Mouse (Mus musculus) brown adipose tissue, adult 24 weeks (tissue): ENCODE measurements around the gene AC134908.4. TPM values are rescaled to one million over a fixed set of nuclear protein-coding genes. Genes with fewer than 3 reads are reported as not detected.

Experiments used
- H3K27ac ChIP-seq: fragments of 200-500 bp; replicated peaks from 2 replicates; pipeline ENCODE4 v1.5.1; 2012; ENCODE audit warnings: low read depth, mild to moderate bottlenecking, low read length
- H3K4me1 ChIP-seq: fragments of 200-500 bp; 2 replicates; pipeline ENCODE4 v1.6.1; 2012; ENCODE audit warnings: low read length, mixed read lengths; ENCODE audit not compliant: control insufficient read depth, insufficient read depth, insufficient read length
- H3K4me3 ChIP-seq: fragments of 200-500 bp; 2 replicates; pipeline ENCODE4 v1.5.1; 2012; ENCODE audit warnings: low read depth, mild to moderate bottlenecking, low read length, moderate library complexity; ENCODE audit not compliant: insufficient read depth
- polyA plus RNA-seq: library from polyadenylated mRNA; stranded (reverse); fragments of >200 nt; gene quantifications from 2 replicates; pipeline ENCODE4 v1.2.4, GENCODE M21; 2012; ENCODE audit not compliant: missing spikeins, insufficient read depth, insufficient read length

The AC134908.4 gene
- polyA plus RNA-seq, 1 experiment, result not detected

DNA sequence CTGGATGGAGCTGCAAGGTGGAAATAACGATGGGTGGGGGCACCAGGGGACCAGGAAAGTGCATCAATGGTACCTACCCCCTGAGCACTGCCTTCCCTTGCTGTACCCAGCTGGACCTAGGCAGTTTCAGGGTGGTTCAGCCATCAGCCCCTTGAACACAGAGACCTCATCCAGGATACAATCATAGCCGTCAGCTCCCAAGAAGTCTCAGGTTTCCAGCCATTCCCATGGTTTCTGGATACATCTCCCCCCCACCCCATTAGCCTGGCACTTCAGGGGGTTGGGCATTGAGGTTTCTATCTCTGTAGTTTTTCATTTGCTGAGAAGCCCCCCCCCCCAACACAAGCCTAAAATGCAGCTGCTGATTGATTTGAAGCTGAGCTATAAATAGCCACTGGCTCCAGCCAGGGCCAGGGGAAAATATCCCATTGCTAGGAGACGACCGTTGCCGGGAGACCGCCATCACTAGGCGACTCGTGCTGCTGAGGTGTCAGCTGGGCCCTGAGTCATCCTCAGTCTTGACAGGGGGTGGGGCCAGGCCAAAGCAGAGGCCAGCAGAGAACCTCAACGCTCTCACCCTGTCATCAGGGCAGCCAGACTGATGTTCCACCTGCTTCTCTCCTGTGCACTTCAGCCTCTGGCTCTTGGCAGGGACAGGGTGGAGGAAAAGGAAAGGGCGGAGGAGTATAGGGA, 7.5 kb upstream of the AC134908.4 start:
- Histone ChIP-seq H3K4me1 (no peaks in the 10 kb centered on the region), H3K27ac (no peak overlapping the region), H3K4me3 (no peak overlapping the region)

DNA sequence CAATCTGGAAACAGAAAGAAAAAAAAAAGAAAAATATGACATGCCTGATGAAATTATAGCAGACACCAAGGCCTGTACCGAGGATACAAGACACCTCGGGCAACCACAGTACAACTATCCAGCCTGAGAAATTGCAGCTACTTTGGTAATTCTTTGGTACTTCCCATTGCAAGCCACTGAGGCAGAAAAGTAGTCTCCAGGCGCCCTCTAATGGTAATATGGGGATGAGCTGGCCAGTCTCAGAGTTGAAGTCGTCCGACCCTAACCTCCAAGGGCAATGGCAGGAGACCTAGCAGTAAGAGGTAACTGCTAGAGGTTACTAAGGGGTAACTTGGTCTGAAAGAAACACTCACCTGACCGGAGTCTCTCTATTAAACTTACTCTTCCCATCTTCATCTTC, 5.6 kb upstream of the AC134908.4 start:
- Histone ChIP-seq H3K4me3 (no peak overlapping the region), H3K27ac (no peak overlapping the region), H3K4me1 (no peaks in the 10 kb centered on the region; the same call in 1 of the 2 replicates)

DNA sequence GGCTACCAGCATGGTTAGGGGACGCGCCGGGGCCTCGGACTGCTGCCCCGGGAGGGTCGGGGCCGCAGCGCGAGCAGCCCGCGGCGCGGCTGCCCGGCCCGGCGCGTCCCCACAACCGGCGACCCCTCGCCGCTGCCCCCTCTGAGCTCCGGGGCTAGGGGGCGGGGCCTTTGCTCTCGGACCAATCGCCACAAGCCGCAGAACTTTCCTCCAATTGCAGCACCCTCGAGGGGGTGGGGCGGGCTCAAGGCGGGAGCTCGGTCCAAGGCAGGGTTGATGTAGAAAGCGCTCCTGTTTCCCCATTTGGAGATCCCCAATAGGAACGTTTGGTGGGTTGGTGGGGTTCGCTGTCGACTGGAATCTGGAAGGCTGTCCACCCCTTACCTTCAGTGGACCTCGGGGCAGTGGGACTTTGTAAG, 1.5 kb upstream of the AC134908.4 start, which contains the start of gene Metrn:
TSS of gene Metrn (minus strand) at position 186 of the 419 bp plus-strand sequence.
- Histone ChIP-seq H3K4me1 (peaks cover 7% of the 10 kb centered on the region), H3K27ac (no peak within 1 kb of the TSS), H3K4me3 (peak within 1 kb of the TSS; percentile 75)

DNA sequence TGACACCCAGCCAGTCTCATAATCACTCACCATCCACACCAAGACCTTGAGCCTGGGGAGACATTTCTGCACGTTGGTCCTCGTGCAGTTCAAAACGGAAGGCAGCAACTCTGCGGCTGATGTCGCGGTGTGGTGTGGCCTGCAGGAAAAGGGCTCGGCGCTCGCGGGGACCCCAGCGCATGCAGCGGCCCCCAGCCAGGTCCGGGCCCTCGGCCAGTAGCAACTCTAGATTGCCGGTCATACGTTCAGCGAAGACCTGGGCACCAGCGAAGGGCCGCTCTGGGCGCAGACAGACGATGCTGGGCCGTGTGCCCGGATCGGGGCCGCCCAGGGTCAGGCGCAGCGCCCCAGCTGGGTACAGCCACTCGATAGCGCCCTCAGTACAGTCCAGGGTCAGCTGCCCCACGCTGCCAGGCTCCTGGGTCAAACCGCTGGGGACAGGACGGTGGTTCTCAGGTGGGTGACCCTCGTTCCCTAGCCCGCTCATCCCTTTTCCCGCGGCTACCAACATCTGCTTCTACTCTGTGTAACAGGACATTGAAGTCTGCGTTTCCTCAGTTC, 832 bp upstream of the AC134908.4 start:
- Histone ChIP-seq H3K27ac (no peak overlapping the region), H3K4me3 (peak overlapping the region; percentile 75), H3K4me1 (peaks cover 10% of the 10 kb centered on the region)

- Histone ChIP-seq H3K4me3 (no peak overlapping the region), H3K27ac (no peak overlapping the region), H3K4me1 (peaks cover 11% of the 10 kb centered on the region)
Measured at GRCm38 (mm10) chr17:25794998-25795397, 461 bp downstream of the AC134908.4 start.

DNA sequence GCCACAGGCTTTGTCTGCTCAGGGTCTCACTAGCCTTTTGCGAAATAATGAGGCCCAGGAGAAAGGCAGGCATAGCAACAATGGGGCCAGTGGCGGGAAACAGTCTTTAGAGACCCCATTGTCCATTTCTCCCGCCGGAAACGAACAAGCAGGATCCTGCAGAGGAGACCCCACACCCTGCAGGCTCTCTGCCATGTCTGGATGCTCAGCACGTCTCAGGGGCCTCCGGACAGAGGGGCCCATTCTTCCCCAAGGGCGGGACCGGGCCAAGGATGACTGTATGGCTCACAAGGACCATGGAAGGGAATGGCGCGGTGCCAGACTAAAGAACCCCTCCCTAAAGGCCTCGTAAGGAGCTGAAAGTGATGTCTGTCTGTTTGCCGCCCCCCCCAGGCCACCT, 1.3 kb downstream of the AC134908.4 start:
- no peak overlapping the region for H3K4me3 ChIP-seq
- H3K27ac ChIP-seq, result no peak overlapping the region
- peaks cover 11% of the 10 kb centered on the region for H3K4me1 ChIP-seq

GRCm38 (mm10) chr17:25792615-25793014, 2.8 kb downstream of the AC134908.4 start, which contains the start of gene Fam173a:
Gene Fam173a (minus strand): TSS chr17:25792901.
- peak within 1 kb of the TSS; percentile 67 for H3K27ac ChIP-seq
- H3K4me1 ChIP-seq, result peaks cover 11% of the 10 kb centered on the region
- peak within 1 kb of the TSS; percentile 70 for H3K4me3 ChIP-seq

- H3K4me3 ChIP-seq, result peak overlapping the region; percentile 70
- H3K4me1 ChIP-seq, result peaks cover 11% of the 10 kb centered on the region
- peak overlapping the region; percentile 67 for H3K27ac ChIP-seq
Measured at GRCm38 (mm10) chr17:25791843-25792527, 3.5 kb downstream of the AC134908.4 start.

- peak overlapping the region; percentile 70 for H3K4me3 ChIP-seq
- peaks cover 11% of the 10 kb centered on the region for H3K4me1 ChIP-seq
- H3K27ac ChIP-seq, result no peak overlapping the region
Measured at GRCm38 (mm10) chr17:25791320-25791842, 4.1 kb downstream of the AC134908.4 start.

DNA sequence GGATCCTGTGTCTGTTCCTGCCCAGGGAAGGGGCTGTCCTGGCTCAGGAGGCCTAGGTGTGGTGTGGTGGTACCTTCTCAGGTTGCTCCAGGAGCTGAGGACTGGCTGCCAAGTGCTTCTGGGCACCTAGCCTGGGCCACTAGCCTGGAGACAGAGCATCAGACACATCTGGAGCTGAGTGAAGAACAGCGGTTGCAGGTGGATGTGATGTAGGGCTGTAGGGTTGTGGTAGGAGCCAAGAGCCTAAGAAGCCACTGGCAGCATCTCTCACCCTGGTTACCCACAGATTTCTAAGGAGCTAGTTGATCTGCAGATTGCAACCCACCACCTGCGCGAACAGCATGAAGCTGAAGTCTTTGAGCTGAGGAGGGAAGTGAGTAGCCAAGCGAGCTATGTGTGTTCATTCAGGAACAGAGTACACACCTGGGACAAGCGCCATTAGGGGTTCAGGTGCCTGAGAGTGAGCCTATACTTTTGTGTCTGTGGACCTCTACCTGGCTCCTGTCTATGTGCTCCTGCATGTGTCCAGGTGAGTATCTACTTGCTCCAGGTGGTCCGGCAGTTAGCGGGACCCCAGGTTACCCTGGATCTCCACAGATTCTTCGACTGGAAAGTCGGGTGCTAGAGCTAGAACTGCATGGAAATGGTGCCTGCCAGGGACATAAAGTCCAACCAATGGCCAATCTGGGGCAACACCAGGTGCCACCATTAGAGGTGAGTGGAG, 8.5 kb downstream of the AC134908.4 start:
- no peak overlapping the region for H3K27ac ChIP-seq
- H3K4me3 ChIP-seq, result no peak overlapping the region
- H3K4me1 ChIP-seq, result 0 out of 2 replicates have a peak, but pooled peaks cover 5% of the 10 kb centered on the region

DNA sequence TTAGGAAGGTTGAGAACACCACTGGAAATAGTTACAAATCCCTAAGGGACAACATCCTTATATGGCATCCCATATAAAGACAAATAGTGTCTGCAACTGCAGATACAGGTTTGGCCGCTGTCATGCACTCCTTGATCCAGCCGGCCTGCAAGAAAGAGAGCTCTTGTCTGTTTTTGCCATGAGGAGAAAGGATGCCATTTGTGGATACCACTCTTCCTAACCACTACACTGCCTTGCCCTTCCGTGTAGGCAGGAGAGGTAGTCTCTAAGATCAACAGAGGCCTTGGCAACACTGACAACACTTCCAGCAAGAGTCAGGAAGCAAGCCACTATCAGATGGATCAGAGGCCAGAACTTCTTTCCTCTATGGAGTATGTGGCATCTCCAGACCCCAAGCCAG, 9.2 kb downstream of the AC134908.4 start, which contains the start of gene Ccdc78:
TSS of gene Ccdc78 (plus strand) at position 301 of the 400 bp plus-strand sequence.
- Histone ChIP-seq H3K27ac (no peak within 1 kb of the TSS), H3K4me3 (peak within 1 kb of the TSS; percentile 93)

DNA sequence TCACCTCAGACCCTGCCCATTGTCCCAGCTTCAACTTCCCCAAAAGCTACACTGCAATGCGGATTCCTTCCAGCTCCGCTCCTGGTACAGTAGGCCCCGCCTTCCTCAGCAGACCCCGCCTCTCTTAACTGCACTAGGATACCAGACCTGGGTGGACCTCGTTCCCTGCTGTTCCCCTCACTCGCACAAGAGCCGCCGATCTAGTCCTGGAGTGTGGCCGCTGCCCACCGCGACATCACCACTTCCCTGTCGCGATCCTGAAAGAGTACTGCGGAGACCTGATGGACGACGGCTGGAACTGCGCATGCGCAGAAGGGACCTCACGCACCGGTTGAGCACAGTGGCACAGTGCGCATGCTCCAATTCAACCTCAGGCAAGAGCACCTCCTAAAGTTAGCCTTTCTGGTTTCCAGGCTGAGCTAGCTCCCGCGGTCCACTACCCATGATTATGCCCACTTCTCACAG, 10.1 kb downstream of the AC134908.4 start, which contains the start of gene Haghl:
TSS of gene Haghl (minus strand) at position 393 of the 465 bp plus-strand sequence.
- Histone ChIP-seq H3K27ac (no peak within 1 kb of the TSS), H3K4me3 (peak within 1 kb of the TSS; percentile 93), H3K4me1 (no peaks in the 10 kb centered on the region)

More for the DNA sequence above, 9.2 kb downstream of the AC134908.4 start, which contains the start of gene Ccdc78:
- H3K4me1 ChIP-seq, result 0 out of 2 replicates have a peak, but pooled peaks cover 2% of the 10 kb centered on the region

GRCm38 (mm10) chr17:25783861-25784574, 11.4 kb downstream of the AC134908.4 start:
- H3K4me3 ChIP-seq, result no peak overlapping the region
- H3K4me1 ChIP-seq, result no peaks in the 10 kb centered on the region

DNA sequence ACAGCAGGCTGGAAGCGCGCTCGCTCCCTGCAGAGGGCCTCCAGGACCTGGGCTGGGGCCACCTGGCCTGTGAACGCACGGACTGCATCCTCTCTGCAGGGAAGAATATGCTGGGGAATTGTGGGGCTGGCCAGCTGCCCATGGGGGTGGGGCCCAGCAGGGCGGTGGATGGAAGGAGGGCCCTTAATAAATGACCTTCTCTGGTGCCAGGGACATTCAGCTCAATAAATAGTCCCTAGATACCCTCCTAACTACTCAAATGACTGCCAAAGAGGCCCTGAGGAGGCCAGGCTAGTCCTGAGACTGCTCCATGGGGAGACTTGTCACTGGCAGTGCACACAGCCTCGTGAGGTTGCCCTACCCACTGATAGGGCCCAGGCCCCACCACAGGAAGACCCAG, 12.4 kb downstream of the AC134908.4 start:
- Histone ChIP-seq H3K4me1 (no peaks in the 10 kb centered on the region), H3K4me3 (no peak overlapping the region), H3K27ac (no peak overlapping the region)

More at GRCm38 (mm10) chr17:25783861-25784574, 11.4 kb downstream of the AC134908.4 start:
- H3K27ac ChIP-seq, result no peak overlapping the region
